Mouse (Mus musculus) monocyte, adult 5-6 weeks (primary cell): Measurements from ENCODE around the gene Stn1. TPM values are rescaled to one million over a fixed set of nuclear protein-coding genes. Genes with fewer than 3 reads are reported as not detected.

ENCODE experiments used
- ATAC-seq: fragments of 153-309, 156-312 bp; replicated peaks from 2 replicates; pipeline ENCODE4 v1.8.0; 2017; ENCODE audit warnings: mild to moderate bottlenecking; ENCODE audit not compliant: low TSS enrichment, insufficient number of reproducible peaks, severe bottlenecking, poor library complexity, low FRiP score
- total RNA-seq: library from RNA; stranded (forward); fragments of 200-1000, 200-491, 200-594 nt; gene quantifications from 3 replicates; pipeline ENCODE4 v1.2.3, GENCODE M21; 2017

Gene Stn1
- total RNA-seq, 1 experiment from 2014 or later: 31.4 TPM

- no peak for ATAC-seq
Observed at GRCm38 (mm10) chr19:47491853-47492252, 45.5 kb downstream of the Stn1 start.

- ATAC-seq: no peak
Observed at GRCm38 (mm10) chr19:47489233-47489632, 48.1 kb downstream of the Stn1 start.

- no peak for ATAC-seq
Observed at GRCm38 (mm10) chr19:47488250-47488649, 49.1 kb downstream of the Stn1 start.

- ATAC-seq: no peak
Observed at GRCm38 (mm10) chr19:47487572-47487971, 49.7 kb downstream of the Stn1 start.

- no peak for ATAC-seq
Observed at GRCm38 (mm10) chr19:47485997-47486566, 51.2 kb downstream of the Stn1 start.

- no peak for ATAC-seq
Observed at GRCm38 (mm10) chr19:47484110-47484509, 53.2 kb downstream of the Stn1 start.

GRCm38 (mm10) chr19:47483346-47483745 lies 54.0 kb downstream of the Stn1 start:
- no peak for ATAC-seq

GRCm38 (mm10) chr19:47473453-47473852 lies 63.9 kb downstream of the Stn1 start:
- no peak for ATAC-seq

- no peak for ATAC-seq
Observed at GRCm38 (mm10) chr19:47472881-47473400, 64.4 kb downstream of the Stn1 start.

GRCm38 (mm10) chr19:47471808-47472207 lies 65.5 kb downstream of the Stn1 start:
- no peak for ATAC-seq

GRCm38 (mm10) chr19:47468750-47469149 lies 68.6 kb downstream of the Stn1 start:
- no peak for ATAC-seq

GRCm38 (mm10) chr19:47466775-47467174 lies 70.5 kb downstream of the Stn1 start:
- ATAC-seq: no peak

GRCm38 (mm10) chr19:47465467-47465866 lies 71.8 kb downstream of the Stn1 start:
- peak; percentile 59; the same call in 1 of the 2 replicates for ATAC-seq

- ATAC-seq: no peak
Observed at GRCm38 (mm10) chr19:47464304-47465241, 72.7 kb downstream of the Stn1 start, which contains the start of gene Sh3pxd2a. TSS of gene Sh3pxd2a (minus strand) at chr19:47464401.

GRCm38 (mm10) chr19:47463636-47464303 lies 73.5 kb downstream of the Stn1 start:
- no peak for ATAC-seq

GRCm38 (mm10) chr19:47463206-47463605 lies 74.1 kb downstream of the Stn1 start:
- ATAC-seq: no peak

- ATAC-seq: no peak
Observed at GRCm38 (mm10) chr19:47462725-47463124, 74.6 kb downstream of the Stn1 start.

- no peak for ATAC-seq
Observed at GRCm38 (mm10) chr19:47461838-47462237, 75.5 kb downstream of the Stn1 start.

GRCm38 (mm10) chr19:47461386-47461785 lies 75.9 kb downstream of the Stn1 start:
- no peak for ATAC-seq
